Mouse (Mus musculus): ENCODE data around the gene Noa1. TPM values are rescaled to one million over a fixed set of nuclear protein-coding genes. Genes with fewer than 3 reads are reported as not detected.

The Noa1 gene
- polyA plus RNA-seq (2015; fragmentation: Nextera tagmentation; extraction: Ambion mirVana) = 22.5 and 23.7 TPM in 2 replicates

GRCm38 (mm10) chr5:77309924-77310772, at the start of gene Noa1, which contains the start of gene Polr2b:
Noa1 (minus strand) TSS chr5:77310084.
Polr2b (plus strand) TSS chr5:77310147.
- Histone ChIP-seq H3K4me3 (ENCODE audit: low read length) (peak within 1 kb of the TSS; percentile 95), H3K9ac (ENCODE audit: low read length) (peak within 1 kb of the TSS; percentile 95), H3K27me3 (ENCODE audit: control insufficient read depth, insufficient read depth, low read length) (no peaks in the 10 kb centered on the region), H3K27ac (ENCODE audit: low read length) (peak within 1 kb of the TSS; percentile 96), H3K4me2 (ENCODE audit: low read depth, low read length) (peak within 1 kb of the TSS; percentile 90), H3K36me3 (ENCODE audit: control insufficient read depth, insufficient read depth) (peaks cover 23% of the 10 kb centered on the region), H3K9me3 (replicated peaks; ENCODE audit: control insufficient read depth, low read length) (no peaks in the 10 kb centered on the region; the same call in 1 of the 2 replicates), H3K4me1 (ENCODE audit: control insufficient read depth, insufficient read depth, low read length) (peaks cover 21% of the 10 kb centered on the region)
- peak; percentile 94 for ATAC-seq (replicated peaks; ENCODE audit: extremely low read depth, insufficient read depth, low FRiP score)
- under 1% methylated on average over 84 of the region's 85 CpGs for WGBS

GRCm38 (mm10) chr5:77358347-77358746, 48.5 kb upstream of the Noa1 start:
- 4% methylated on average over 10 of the region's 10 CpGs for WGBS
- H3K4me1 ChIP-seq (ENCODE audit: control insufficient read depth, insufficient read depth, low read length) = peaks cover 15% of the 10 kb centered on the region
- peak overlapping the region; percentile 66 for H3K4me2 ChIP-seq (ENCODE audit: low read depth, low read length)
- peak; percentile 66 for ATAC-seq (replicated peaks; ENCODE audit: extremely low read depth, insufficient read depth, low FRiP score)
- no peaks in the 10 kb centered on the region for H3K9me3 ChIP-seq (replicated peaks; ENCODE audit: control insufficient read depth, low read length)
- H3K9ac ChIP-seq (ENCODE audit: low read length) = peak overlapping the region; percentile 69
- H3K27me3 ChIP-seq (ENCODE audit: control insufficient read depth, insufficient read depth, low read length) = no peaks in the 10 kb centered on the region
- peak overlapping the region; percentile 72 for H3K27ac ChIP-seq (ENCODE audit: low read length)
- H3K4me3 ChIP-seq (ENCODE audit: low read length) = peak overlapping the region; percentile 59
- no peaks in the 10 kb centered on the region for H3K36me3 ChIP-seq (ENCODE audit: control insufficient read depth, insufficient read depth)

- Histone ChIP-seq H3K4me2 (ENCODE audit: low read depth, low read length) (peak overlapping the region; percentile 66), H3K36me3 (ENCODE audit: control insufficient read depth, insufficient read depth) (no peaks in the 10 kb centered on the region), H3K4me1 (ENCODE audit: control insufficient read depth, insufficient read depth, low read length) (peaks cover 15% of the 10 kb centered on the region), H3K4me3 (ENCODE audit: low read length) (peak overlapping the region; percentile 59), H3K9me3 (replicated peaks; ENCODE audit: control insufficient read depth, low read length) (no peaks in the 10 kb centered on the region), H3K27ac (ENCODE audit: low read length) (peak overlapping the region; percentile 72), H3K9ac (ENCODE audit: low read length) (peak overlapping the region; percentile 69), H3K27me3 (ENCODE audit: control insufficient read depth, insufficient read depth, low read length) (no peaks in the 10 kb centered on the region)
- ATAC-seq (replicated peaks; ENCODE audit: extremely low read depth, insufficient read depth, low FRiP score) = peak; percentile 76
- WGBS = 13% methylated on average over 22 of the region's 22 CpGs
These were observed 47.7 kb upstream of the Noa1 start for GRCm38 (mm10) chr5:77357405-77358149.

DNA sequence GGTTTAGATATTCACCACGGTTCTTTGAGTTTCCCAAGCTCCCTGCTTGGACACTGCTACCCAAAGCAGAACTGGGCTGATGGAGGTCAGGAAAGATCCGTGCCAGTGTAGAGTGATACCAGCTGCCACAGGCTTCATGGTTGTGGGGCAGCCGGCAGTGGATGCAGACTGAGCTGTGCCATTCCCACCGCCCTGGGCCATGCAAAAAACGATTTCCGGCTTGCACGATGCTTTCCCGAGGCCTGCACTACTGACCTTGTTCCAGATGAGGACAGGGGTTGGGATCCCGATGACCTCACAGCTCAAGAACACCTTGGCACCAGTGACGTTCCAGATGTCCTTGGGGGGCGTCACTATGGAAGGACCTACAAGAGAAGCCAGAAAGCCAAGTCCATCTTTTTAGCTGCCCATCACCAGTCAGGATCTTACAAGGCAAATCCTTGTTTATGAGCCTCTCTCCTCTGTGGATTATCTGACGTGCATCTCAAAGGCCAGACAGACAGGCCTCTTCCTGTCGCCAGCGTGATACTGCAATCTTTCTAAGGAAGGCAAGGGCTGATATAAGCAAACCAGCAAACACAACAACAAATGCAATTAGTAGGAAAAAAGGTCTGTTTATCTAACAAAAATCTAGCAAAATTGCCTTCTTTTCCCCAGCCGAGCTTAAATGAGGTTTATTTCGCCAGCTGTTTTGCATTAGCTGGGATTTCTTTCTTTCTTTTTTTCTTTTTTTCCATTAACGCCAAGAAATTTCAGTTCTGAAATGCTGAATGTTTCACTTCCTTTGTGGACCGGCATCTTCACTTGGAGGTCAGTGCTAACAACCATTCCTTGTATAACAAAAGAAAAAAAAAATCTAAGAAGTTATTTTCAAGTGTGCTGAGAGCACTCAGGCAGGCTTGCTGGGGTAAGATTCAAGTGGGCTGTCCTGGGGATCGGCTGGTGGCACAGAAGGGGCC, 45.7 kb upstream of the Noa1 start:
- WGBS = 64% methylated on average over 19 of the region's 19 CpGs
- Histone ChIP-seq H3K4me2 (ENCODE audit: low read depth, low read length) (no peak overlapping the region), H3K9me3 (replicated peaks; ENCODE audit: control insufficient read depth, low read length) (no peaks in the 10 kb centered on the region), H3K36me3 (ENCODE audit: control insufficient read depth, insufficient read depth) (no peaks in the 10 kb centered on the region), H3K27me3 (ENCODE audit: control insufficient read depth, insufficient read depth, low read length) (no peaks in the 10 kb centered on the region), H3K9ac (ENCODE audit: low read length) (no peak overlapping the region), H3K27ac (ENCODE audit: low read length) (peak overlapping the region; percentile 32; the same call in 1 of the 2 replicates), H3K4me1 (ENCODE audit: control insufficient read depth, insufficient read depth, low read length) (peaks cover 13% of the 10 kb centered on the region), H3K4me3 (ENCODE audit: low read length) (no peak overlapping the region)
- ATAC-seq (replicated peaks; ENCODE audit: extremely low read depth, insufficient read depth, low FRiP score) = no peak

DNA sequence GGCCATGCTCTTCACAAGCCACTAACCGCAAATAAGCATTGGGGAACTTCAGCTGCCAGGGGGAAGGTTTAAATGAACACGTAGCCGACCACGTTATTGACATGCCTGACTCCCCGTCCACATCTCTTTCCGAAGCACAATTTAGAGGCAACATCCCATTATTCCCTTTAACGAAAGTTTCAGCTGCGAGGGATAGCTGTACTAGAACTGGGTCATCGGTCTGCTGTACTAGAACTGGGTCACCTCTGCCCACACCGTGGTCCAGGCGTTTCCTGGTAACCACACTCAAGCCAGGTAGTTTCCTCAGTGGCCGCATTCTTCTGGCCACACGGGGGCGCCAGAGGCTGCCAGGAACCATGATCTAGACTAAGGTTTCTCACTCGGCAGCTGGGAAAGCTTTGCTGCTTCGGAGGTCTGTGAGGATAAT, 44.5 kb upstream of the Noa1 start:
- Histone ChIP-seq H3K4me2 (ENCODE audit: low read depth, low read length) (peak overlapping the region; percentile 57), H3K9ac (ENCODE audit: low read length) (peak overlapping the region; percentile 7; the same call in 1 of the 2 replicates), H3K27me3 (ENCODE audit: control insufficient read depth, insufficient read depth, low read length) (no peaks in the 10 kb centered on the region), H3K36me3 (ENCODE audit: control insufficient read depth, insufficient read depth) (peaks cover 9% of the 10 kb centered on the region), H3K27ac (ENCODE audit: low read length) (no peak overlapping the region), H3K9me3 (replicated peaks; ENCODE audit: control insufficient read depth, low read length) (no peaks in the 10 kb centered on the region), H3K4me1 (ENCODE audit: control insufficient read depth, insufficient read depth, low read length) (peaks cover 13% of the 10 kb centered on the region), H3K4me3 (ENCODE audit: low read length) (peak overlapping the region; percentile 22)
- 7% methylated on average over 16 of the region's 16 CpGs for WGBS
- ATAC-seq (replicated peaks; ENCODE audit: extremely low read depth, insufficient read depth, low FRiP score) = peak; percentile 51; the same call in 1 of the 2 replicates

GRCm38 (mm10) chr5:77351691-77352090, 41.8 kb upstream of the Noa1 start:
- no peak overlapping the region for H3K9ac ChIP-seq (ENCODE audit: low read length)
- no peak for ATAC-seq (replicated peaks; ENCODE audit: extremely low read depth, insufficient read depth, low FRiP score)
- no peaks in the 10 kb centered on the region for H3K9me3 ChIP-seq (replicated peaks; ENCODE audit: control insufficient read depth, low read length)
- no peak overlapping the region for H3K27ac ChIP-seq (ENCODE audit: low read length)
- 76% methylated on average over 9 of the region's 9 CpGs for WGBS
- H3K36me3 ChIP-seq (ENCODE audit: control insufficient read depth, insufficient read depth) = peaks cover 32% of the 10 kb centered on the region
- no peak overlapping the region for H3K4me2 ChIP-seq (ENCODE audit: low read depth, low read length)
- no peak overlapping the region for H3K4me3 ChIP-seq (ENCODE audit: low read length)
- peaks cover 6% of the 10 kb centered on the region; the same call in 1 of the 2 replicates for H3K4me1 ChIP-seq (ENCODE audit: control insufficient read depth, insufficient read depth, low read length)
- no peaks in the 10 kb centered on the region for H3K27me3 ChIP-seq (ENCODE audit: control insufficient read depth, insufficient read depth, low read length)

DNA sequence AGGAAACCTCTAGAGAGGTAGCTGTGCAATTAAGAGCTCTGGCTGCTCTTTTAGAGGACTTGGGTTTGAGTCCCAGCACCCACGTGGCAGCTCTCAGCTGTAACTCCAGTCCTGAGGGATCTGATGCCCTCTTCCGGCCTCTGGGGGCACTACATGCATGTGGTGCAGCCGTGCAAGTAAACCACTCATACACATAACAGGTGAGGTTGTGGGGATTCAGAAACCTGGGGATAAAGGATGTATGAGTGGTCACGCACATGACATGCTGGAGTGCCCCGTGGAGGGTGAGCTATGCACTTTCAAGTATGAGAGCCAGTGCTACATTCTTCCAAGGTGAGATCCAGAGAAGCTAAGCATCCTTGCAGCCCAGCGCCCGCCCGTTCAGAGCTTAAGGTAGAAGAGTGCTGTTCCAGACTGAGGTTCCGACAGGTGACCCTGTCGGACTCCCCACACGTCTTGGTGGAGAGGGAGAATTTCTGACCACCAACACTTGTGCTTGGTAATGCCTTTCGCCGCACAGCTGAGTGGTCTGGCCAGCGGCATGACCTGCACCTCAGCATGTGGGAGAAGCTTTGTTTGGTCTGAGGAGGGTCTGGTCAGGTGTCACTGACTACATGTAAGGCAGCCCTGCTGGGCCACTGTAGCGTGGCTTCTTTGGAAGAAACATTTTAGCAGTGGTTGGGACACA, 40.2 kb upstream of the Noa1 start:
- peaks cover 45% of the 10 kb centered on the region for H3K36me3 ChIP-seq (ENCODE audit: control insufficient read depth, insufficient read depth)

DNA sequence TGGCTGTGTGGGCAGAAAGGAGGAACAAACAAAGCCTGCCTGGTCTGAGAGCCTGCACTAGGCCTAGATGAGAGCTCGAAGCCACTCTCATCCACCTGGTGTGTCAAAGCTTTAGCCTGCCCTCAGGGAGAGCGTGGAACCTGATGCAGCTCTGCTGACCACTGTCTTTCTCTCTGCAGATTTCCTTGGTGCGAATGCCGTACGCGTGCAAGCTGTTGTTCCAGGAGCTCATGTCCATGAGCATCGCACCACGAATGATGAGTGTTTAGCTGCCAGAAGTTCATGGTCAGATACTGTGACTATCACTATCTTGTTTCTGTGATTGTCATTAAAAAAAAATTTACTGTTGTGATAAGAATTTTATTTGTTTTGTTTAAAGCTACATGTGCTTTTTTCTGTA, 39.0 kb upstream of the Noa1 start:
- Histone ChIP-seq H3K27ac (ENCODE audit: low read length) (no peak overlapping the region), H3K4me1 (ENCODE audit: control insufficient read depth, insufficient read depth, low read length) (no peaks in the 10 kb centered on the region), H3K9ac (ENCODE audit: low read length) (no peak overlapping the region), H3K4me3 (ENCODE audit: low read length) (no peak overlapping the region), H3K27me3 (ENCODE audit: control insufficient read depth, insufficient read depth, low read length) (no peaks in the 10 kb centered on the region), H3K9me3 (replicated peaks; ENCODE audit: control insufficient read depth, low read length) (no peaks in the 10 kb centered on the region), H3K4me2 (ENCODE audit: low read depth, low read length) (no peak overlapping the region), H3K36me3 (ENCODE audit: control insufficient read depth, insufficient read depth) (peaks cover 53% of the 10 kb centered on the region)
- 94% methylated on average over 8 of the region's 8 CpGs for WGBS
- no peak for ATAC-seq (replicated peaks; ENCODE audit: extremely low read depth, insufficient read depth, low FRiP score)

More for the DNA sequence above, 40.2 kb upstream of the Noa1 start:
- Histone ChIP-seq H3K4me2 (ENCODE audit: low read depth, low read length) (no peak overlapping the region), H3K9ac (ENCODE audit: low read length) (no peak overlapping the region), H3K4me1 (ENCODE audit: control insufficient read depth, insufficient read depth, low read length) (0 out of 2 replicates have a peak, but pooled peaks cover 3% of the 10 kb centered on the region), H3K9me3 (replicated peaks; ENCODE audit: control insufficient read depth, low read length) (no peaks in the 10 kb centered on the region), H3K4me3 (ENCODE audit: low read length) (no peak overlapping the region), H3K27ac (ENCODE audit: low read length) (no peak overlapping the region), H3K27me3 (ENCODE audit: control insufficient read depth, insufficient read depth, low read length) (no peaks in the 10 kb centered on the region)
- WGBS = 91% methylated on average over 15 of the region's 15 CpGs
- ATAC-seq (replicated peaks; ENCODE audit: extremely low read depth, insufficient read depth, low FRiP score) = no peak

All from heart, embryonic 16.5 days (tissue).